Mouse (Mus musculus) olfactory bulb, adult 2 months (tissue): ENCODE data around the gene Ythdc1. TPM values are rescaled to one million over a fixed set of nuclear protein-coding genes. Genes with fewer than 3 reads are reported as not detected.
"Not testable (repeated sequence)": the region's sequence is repeated elsewhere in the genome, so short reads cannot be mapped to it uniquely, and the experiment has no call there.

Experiments used
- H3K27ac ChIP-seq: fragments of 200-500 bp; 2 replicates; pipeline ENCODE4 v1.5.1; 2012; ENCODE audit warnings: low read depth, low read length; ENCODE audit not compliant: insufficient read depth
- H3K4me1 ChIP-seq: fragments of 200-500 bp; 2 replicates; pipeline ENCODE4 v1.6.1; 2012; ENCODE audit warnings: low read length; ENCODE audit not compliant: control insufficient read depth, insufficient read depth
- H3K4me3 ChIP-seq: fragments of 200-500 bp; 2 replicates; pipeline ENCODE4 v1.5.1; 2012; ENCODE audit warnings: mild to moderate bottlenecking, low read depth, low read length, moderate library complexity; ENCODE audit not compliant: insufficient read depth
- CTCF ChIP-seq: fragments of 200-500 bp; IDR thresholded peaks from 2 replicates; pipeline ENCODE4 v1.5.1; 2012; ENCODE audit warnings: low read depth, mild to moderate bottlenecking, low read length, moderate library complexity; ENCODE audit not compliant: insufficient read depth
- POLR2A ChIP-seq: fragments of 200-500 bp; IDR thresholded peaks from 2 replicates; pipeline ENCODE4 v1.6.1; 2012; ENCODE audit warnings: mild to moderate bottlenecking, low read depth, low read length, moderate library complexity; ENCODE audit not compliant: insufficient read depth
- WGBS: fragments of 180-500 bp; shearing (Covaris S2); methylation state at CpG from one replicate; pipeline ENCODE4 v1.1.7; 2018; 5-methylcytosine and 5-hydroxymethylcytosine counted together
- polyA plus RNA-seq: library from polyadenylated mRNA; stranded (reverse); fragments of >200 nt; gene quantifications from 2 replicates; pipeline ENCODE4 v1.2.4, GENCODE M21; 2012; ENCODE audit warnings: low replicate concordance; ENCODE audit not compliant: missing spikeins, insufficient read depth, insufficient read length

The Ythdc1 gene
- polyA plus RNA-seq, 1 experiment = 272 TPM

- Histone ChIP-seq H3K4me1 (no peaks in the 10 kb centered on the region), H3K27ac (no peak overlapping the region), H3K4me3 (no peak overlapping the region)
- 58% methylated on average over 4 of the region's 4 CpGs for WGBS
- TF ChIP-seq CTCF (no peak), POLR2A (no peak)
These were observed 11.8 kb upstream of the Ythdc1 start for GRCm38 (mm10) chr5:86792249-86792648.

GRCm38 (mm10) chr5:86792807-86793206 lies 11.2 kb upstream of the Ythdc1 start:
- no peaks in the 10 kb centered on the region for H3K4me1 ChIP-seq
- H3K27ac ChIP-seq = no peak overlapping the region
- H3K4me3 ChIP-seq = no peak overlapping the region
- TF ChIP-seq POLR2A (no peak), CTCF (no peak)
- WGBS = 73% methylated on average over 8 of the region's 8 CpGs

- 88% methylated on average over 3 of the region's 3 CpGs for WGBS
- Histone ChIP-seq H3K27ac (no peak overlapping the region), H3K4me1 (no peaks in the 10 kb centered on the region; the same call in 1 of the 2 replicates), H3K4me3 (no peak overlapping the region)
- TF ChIP-seq CTCF (no peak), POLR2A (no peak)
These were observed 12.8 kb downstream of the Ythdc1 start for GRCm38 (mm10) chr5:86816795-86817194.

GRCm38 (mm10) chr5:86836378-86836777 lies 32.4 kb downstream of the Ythdc1 start:
- 90% methylated on average over 4 of the region's 4 CpGs for WGBS
- not testable (repeated sequence) for H3K27ac ChIP-seq, H3K4me1 ChIP-seq, H3K4me3 ChIP-seq

GRCm38 (mm10) chr5:86838110-86838509 lies 34.1 kb downstream of the Ythdc1 start:
- WGBS = 82% methylated on average over 1 of the region's 1 CpGs
- Histone ChIP-seq H3K4me3 (no peak overlapping the region), H3K4me1 (no peaks in the 10 kb centered on the region), H3K27ac (no peak overlapping the region)
- TF ChIP-seq CTCF = no peak
- no peak for TF ChIP-seq POLR2A

GRCm38 (mm10) chr5:86839472-86839871 lies 35.5 kb downstream of the Ythdc1 start:
- H3K27ac ChIP-seq = no peak overlapping the region
- no peaks in the 10 kb centered on the region for H3K4me1 ChIP-seq
- WGBS = 71% methylated on average over 1 of the region's 1 CpGs
- TF ChIP-seq CTCF (no peak), POLR2A (no peak)
- no peak overlapping the region for H3K4me3 ChIP-seq

- Histone ChIP-seq H3K4me3 (no peak overlapping the region), H3K4me1 (no peaks in the 10 kb centered on the region), H3K27ac (no peak overlapping the region)
- TF ChIP-seq POLR2A (no peak), CTCF (no peak)
- 95% methylated on average over 2 of the region's 2 CpGs for WGBS
These were observed 36.2 kb downstream of the Ythdc1 start for GRCm38 (mm10) chr5:86840207-86840606.

GRCm38 (mm10) chr5:86841261-86841660 lies 37.2 kb downstream of the Ythdc1 start:
- H3K4me3 ChIP-seq, H3K4me1 ChIP-seq, H3K27ac ChIP-seq: not testable (repeated sequence)

- Histone ChIP-seq H3K4me3 (no peak overlapping the region), H3K4me1 (no peaks in the 10 kb centered on the region), H3K27ac (no peak overlapping the region)
- no peak for TF ChIP-seq POLR2A
- TF ChIP-seq CTCF = no peak
These were observed 46.1 kb downstream of the Ythdc1 start for GRCm38 (mm10) chr5:86850104-86850503.

- TF ChIP-seq CTCF (no peak), POLR2A (no peak)
- Histone ChIP-seq H3K4me3 (no peak overlapping the region), H3K4me1 (no peaks in the 10 kb centered on the region), H3K27ac (no peak overlapping the region)
- WGBS = 56% methylated on average over 5 of the region's 5 CpGs
These were observed 47.6 kb downstream of the Ythdc1 start for GRCm38 (mm10) chr5:86851658-86852057.

- 80% methylated on average over 13 of the region's 13 CpGs for WGBS
- not testable (repeated sequence) for H3K27ac ChIP-seq, H3K4me3 ChIP-seq, H3K4me1 ChIP-seq
These were observed 52.5 kb downstream of the Ythdc1 start for GRCm38 (mm10) chr5:86856505-86856904.
